Mouse (Mus musculus) embryonic facial prominence, embryonic 15.5 days (tissue): Measurements from ENCODE around the gene Zfp97. TPM values are rescaled to one million over a fixed set of nuclear protein-coding genes. Genes with fewer than 3 reads are reported as not detected.
"Not testable (repeated sequence)": the region's sequence is repeated elsewhere in the genome, so short reads cannot be mapped to it uniquely, and the experiment has no call there.

Experiments used
- ATAC-seq: fragments of 200-750 bp; cut with Nextera tagmentation; 2 replicates; pipeline ENCODE4 v1.8.0; 2017; ENCODE audit warnings: low read depth, moderate TSS enrichment; ENCODE audit not compliant: insufficient number of reproducible peaks, low FRiP score, low TSS enrichment
- H3K27ac ChIP-seq: fragments of 300-500 bp; sonication (generic); replicated peaks from 2 replicates; pipeline ENCODE4 v1.5.1; 2015; ENCODE audit warnings: mild to moderate bottlenecking, inconsistent platforms
- H3K27me3 ChIP-seq: fragments of 300-500 bp; sonication (generic); 2 replicates; pipeline ENCODE4 v1.6.1; 2015; ENCODE audit warnings: inconsistent platforms
- H3K36me3 ChIP-seq: fragments of 300-500 bp; sonication (generic); 2 replicates; pipeline ENCODE4 v1.6.1; 2015; ENCODE audit warnings: mild to moderate bottlenecking, inconsistent platforms
- H3K4me1 ChIP-seq: fragments of 300-500 bp; sonication (generic); 2 replicates; pipeline ENCODE4 v1.6.1; 2015; ENCODE audit warnings: inconsistent platforms
- H3K4me2 ChIP-seq: fragments of 300-500 bp; sonication (generic); replicated peaks from 2 replicates; pipeline ENCODE4 v1.6.1; 2015; ENCODE audit warnings: mild to moderate bottlenecking, inconsistent platforms
- H3K4me3 ChIP-seq: fragments of 300-500 bp; sonication (generic); replicated peaks from 2 replicates; pipeline ENCODE4 v1.5.1; 2015; ENCODE audit warnings: mild to moderate bottlenecking, inconsistent platforms
- H3K9ac ChIP-seq: fragments of 300-500 bp; sonication (generic); 2 replicates; pipeline ENCODE4 v1.6.1; 2015; ENCODE audit warnings: inconsistent platforms
- H3K9me3 ChIP-seq: fragments of 300-500 bp; sonication (generic); replicated peaks from 2 replicates; pipeline ENCODE4 v1.6.1; 2016; ENCODE audit warnings: inconsistent platforms
- WGBS: fragments of 180-500 bp; shearing (Covaris S2); methylation state at CpG from one replicate; pipeline ENCODE4 v1.1.7; 2015; 5-methylcytosine and 5-hydroxymethylcytosine counted together
- polyA plus RNA-seq: library from polyadenylated mRNA; unstranded; fragments of >200 nt; fragmentation: Nextera tagmentation; extraction: Ambion mirVana; gene quantifications from 2 replicates; pipeline ENCODE4 v1.2.1, GENCODE M21; 2015

Gene Zfp97
- 5.4 and 5.9 TPM in 2 replicates for polyA plus RNA-seq

GRCm38 (mm10) chr17:17120830-17121502, at the start of gene Zfp97:
Gene Zfp97, plus strand, starts transcription at chr17:17121415.
- H3K4me1 ChIP-seq, H3K4me2 ChIP-seq, H3K36me3 ChIP-seq, H3K4me3 ChIP-seq, H3K27me3 ChIP-seq, H3K27ac ChIP-seq, H3K9me3 ChIP-seq, H3K9ac ChIP-seq: not testable (repeated sequence)
- ATAC-seq, result peak; percentile 86
- no CpG with 5 or more reads among the region's 8 CpGs for WGBS

DNA sequence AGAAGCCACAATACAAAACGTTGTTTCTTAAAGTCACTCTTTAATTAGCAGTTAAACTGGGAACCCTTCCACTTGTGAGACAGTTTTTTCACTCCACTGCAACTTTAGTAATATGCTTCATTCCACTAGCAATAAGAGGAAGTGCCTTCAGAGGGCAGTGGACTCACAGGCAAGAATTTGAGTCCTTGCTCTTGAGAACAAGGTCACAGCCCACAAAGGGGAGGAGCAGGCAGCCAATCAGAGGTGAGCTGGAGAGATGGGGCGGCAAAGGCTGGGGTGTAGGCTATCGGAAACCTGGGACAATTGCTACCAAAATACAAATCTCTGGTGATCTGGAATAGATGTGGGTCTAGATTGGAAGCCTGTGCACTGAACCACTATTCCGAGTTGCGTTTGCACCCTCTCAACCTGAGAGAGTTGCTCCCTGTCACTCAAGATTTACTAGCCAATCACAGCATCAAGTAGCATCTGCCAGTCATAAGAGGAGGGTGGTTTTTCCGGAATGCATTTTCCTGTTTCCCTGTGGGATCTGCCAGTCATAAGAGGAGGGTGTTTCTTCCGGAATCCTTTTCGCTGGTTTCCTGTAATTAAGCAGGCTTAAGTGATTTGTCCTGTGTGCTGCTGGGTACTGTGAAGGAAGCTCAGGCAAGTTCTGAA, 57.7 kb downstream of the Zfp97 start:
- not testable (repeated sequence) for H3K9me3 ChIP-seq

DNA sequence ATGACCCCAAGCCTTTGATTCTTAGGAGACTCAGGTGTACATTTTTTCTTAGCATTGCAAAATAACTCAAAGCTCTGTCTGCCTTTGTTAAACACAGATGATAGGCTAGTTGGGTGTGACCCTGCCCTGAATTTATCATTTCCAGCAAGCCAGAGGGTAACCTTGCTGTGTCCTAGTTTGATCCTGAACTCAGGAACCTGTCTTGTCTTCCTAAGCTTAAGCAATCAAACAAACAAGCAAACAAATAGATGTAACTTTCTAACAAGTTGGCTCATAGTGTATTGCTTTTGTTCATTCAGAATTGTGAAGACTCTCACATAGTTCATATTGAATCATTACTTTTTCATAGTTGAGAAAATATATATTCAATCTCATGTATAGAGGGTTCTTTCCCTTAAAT, 73.5 kb downstream of the Zfp97 start:
- H3K36me3 ChIP-seq, H3K27me3 ChIP-seq, H3K4me3 ChIP-seq, H3K4me1 ChIP-seq, H3K9ac ChIP-seq, H3K27ac ChIP-seq, ATAC-seq, H3K4me2 ChIP-seq: not testable (repeated sequence)
- H3K9me3 ChIP-seq, result peaks cover 30% of the 10 kb centered on the region

More for the DNA sequence above, 57.7 kb downstream of the Zfp97 start:
- WGBS, result no CpG with 5 or more reads among the region's 8 CpGs
- H3K4me3 ChIP-seq, H3K9ac ChIP-seq, H3K36me3 ChIP-seq, H3K4me2 ChIP-seq, H3K27me3 ChIP-seq, H3K4me1 ChIP-seq, H3K27ac ChIP-seq: not testable (repeated sequence)
- ATAC-seq, result peak; percentile 82; the same call in 1 of the 2 replicates

DNA sequence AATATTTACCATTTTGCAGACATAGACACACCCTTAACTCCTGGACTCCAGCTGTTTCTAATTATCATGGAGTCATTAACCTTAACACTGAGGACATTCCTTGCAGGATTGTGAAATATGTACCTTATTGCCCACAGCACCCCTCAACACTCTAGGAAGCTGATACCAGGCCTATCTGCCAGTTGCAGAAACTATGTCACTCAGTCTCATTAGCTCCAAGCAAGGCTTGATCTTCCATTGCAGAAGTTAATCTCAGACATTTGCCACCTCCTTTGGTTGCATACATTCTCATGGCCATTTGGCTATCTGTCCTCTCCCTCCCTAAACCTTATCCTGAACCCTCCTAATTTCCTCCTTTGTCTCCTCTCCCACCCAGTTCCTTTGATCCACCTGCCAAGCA, 74.0 kb downstream of the Zfp97 start:
- peaks cover 27% of the 10 kb centered on the region for H3K9me3 ChIP-seq
- no peak for ATAC-seq
- H3K27ac ChIP-seq, result no peak overlapping the region
- H3K27me3 ChIP-seq, result no peaks in the 10 kb centered on the region
- H3K4me2 ChIP-seq, result no peak overlapping the region
- peaks cover 8% of the 10 kb centered on the region for H3K36me3 ChIP-seq
- H3K4me3 ChIP-seq, result no peak overlapping the region
- no peak overlapping the region for H3K9ac ChIP-seq
- no peaks in the 10 kb centered on the region for H3K4me1 ChIP-seq

- not testable (repeated sequence) for H3K27me3 ChIP-seq, H3K36me3 ChIP-seq, H3K4me2 ChIP-seq, H3K27ac ChIP-seq, H3K4me1 ChIP-seq, H3K4me3 ChIP-seq, H3K9ac ChIP-seq, ATAC-seq
- peaks cover 29% of the 10 kb centered on the region for H3K9me3 ChIP-seq
- WGBS, result 98% methylated on average over 3 of the region's 3 CpGs
Measured at GRCm38 (mm10) chr17:17196111-17196510, 74.9 kb downstream of the Zfp97 start.

Other genes with a start within 250 kb of the Zfp97 start
- gene Zfp960, start 57.3 kb upstream of the Zfp97 start, polyA plus RNA-seq, result 4.8 and 5.6 TPM in 2 replicates